Mouse (Mus musculus) neural tube, embryonic 15.5 days (tissue): ENCODE results near the gene Gng2. TPM values are rescaled to one million over a fixed set of nuclear protein-coding genes. Genes with fewer than 3 reads are reported as not detected.
"Not testable (repeated sequence)": the region's sequence is repeated elsewhere in the genome, so short reads cannot be mapped to it uniquely, and the experiment has no call there.

Source experiments
- ATAC-seq: fragments of 200-750 bp; cut with Nextera tagmentation; 2 replicates; pipeline ENCODE4 v1.8.0; 2017; ENCODE audit warnings: mild to moderate bottlenecking, moderate TSS enrichment, moderate library complexity; ENCODE audit not compliant: low FRiP score
- H3K27ac ChIP-seq: fragments of 300-500 bp; sonication (generic); replicated peaks from 2 replicates; pipeline ENCODE4 v1.5.1; 2015; ENCODE audit warnings: mild to moderate bottlenecking, inconsistent platforms
- H3K27me3 ChIP-seq: fragments of 300-500 bp; sonication (generic); replicated peaks from 2 replicates; pipeline ENCODE4 v1.6.1; 2015; ENCODE audit warnings: inconsistent platforms
- H3K36me3 ChIP-seq: fragments of 300-500 bp; sonication (generic); 2 replicates; pipeline ENCODE4 v1.6.1; 2015; ENCODE audit warnings: inconsistent platforms
- H3K4me1 ChIP-seq: fragments of 300-500 bp; sonication (generic); 2 replicates; pipeline ENCODE4 v1.6.1; 2015; ENCODE audit warnings: inconsistent platforms
- H3K4me2 ChIP-seq: fragments of 300-500 bp; sonication (generic); 2 replicates; pipeline ENCODE4 v1.6.1; 2015; ENCODE audit warnings: inconsistent platforms, mild to moderate bottlenecking, moderate library complexity
- H3K4me3 ChIP-seq: fragments of 300-500 bp; sonication (generic); replicated peaks from 2 replicates; pipeline ENCODE4 v1.5.1; 2015; ENCODE audit warnings: mild to moderate bottlenecking, inconsistent platforms
- H3K9ac ChIP-seq: fragments of 300-500 bp; sonication (generic); replicated peaks from 2 replicates; pipeline ENCODE4 v1.6.1; 2015; ENCODE audit warnings: mild to moderate bottlenecking, inconsistent platforms
- H3K9me3 ChIP-seq: fragments of 300-500 bp; sonication (generic); replicated peaks from 2 replicates; pipeline ENCODE4 v1.6.1; 2016; ENCODE audit warnings: inconsistent platforms
- WGBS: fragments of 180-500 bp; shearing (Covaris S2); methylation state at CpG from one replicate; pipeline ENCODE4 v1.1.7; 2015; ENCODE audit warnings: mixed read lengths; 5-methylcytosine and 5-hydroxymethylcytosine counted together
- polyA plus RNA-seq: library from polyadenylated mRNA; unstranded; fragments of >200 nt; fragmentation: Nextera tagmentation; extraction: Ambion mirVana; gene quantifications from 2 replicates; pipeline ENCODE4 v1.2.1, GENCODE M21; 2015

Gng2 gene
- polyA plus RNA-seq, 1 experiment from 2014 or later: 351 TPM

DNA sequence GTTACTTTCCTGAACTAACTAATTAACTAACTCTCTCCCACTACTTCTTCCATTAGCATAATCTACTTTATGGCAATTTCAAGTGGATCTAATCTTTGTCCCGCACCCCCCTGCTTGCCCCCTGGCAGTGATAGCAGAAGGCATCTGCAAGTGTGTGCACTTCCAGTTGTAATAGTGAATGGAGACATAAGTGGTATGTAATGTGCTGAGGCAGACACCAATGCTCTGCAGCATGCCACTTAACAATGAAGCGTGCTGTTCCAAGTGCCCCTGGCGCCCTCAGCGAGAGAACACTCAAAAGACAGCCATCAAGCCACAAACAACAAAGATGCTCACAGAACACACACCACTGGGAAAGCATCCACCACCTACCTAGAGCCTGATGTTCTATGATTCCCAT lies 76.9 kb downstream of the Gng2 start:
- ATAC-seq: peak; percentile 78
- H3K9ac ChIP-seq: no peak overlapping the region
- H3K4me2 ChIP-seq: no peak overlapping the region
- no peak overlapping the region for H3K4me3 ChIP-seq
- H3K4me1 ChIP-seq: peaks cover 16% of the 10 kb centered on the region
- no peak overlapping the region for H3K27ac ChIP-seq
- no peaks in the 10 kb centered on the region for H3K9me3 ChIP-seq
- H3K27me3 ChIP-seq: no peaks in the 10 kb centered on the region
- H3K36me3 ChIP-seq: no peaks in the 10 kb centered on the region
- WGBS: 60% methylated on average over 4 of the region's 4 CpGs

DNA sequence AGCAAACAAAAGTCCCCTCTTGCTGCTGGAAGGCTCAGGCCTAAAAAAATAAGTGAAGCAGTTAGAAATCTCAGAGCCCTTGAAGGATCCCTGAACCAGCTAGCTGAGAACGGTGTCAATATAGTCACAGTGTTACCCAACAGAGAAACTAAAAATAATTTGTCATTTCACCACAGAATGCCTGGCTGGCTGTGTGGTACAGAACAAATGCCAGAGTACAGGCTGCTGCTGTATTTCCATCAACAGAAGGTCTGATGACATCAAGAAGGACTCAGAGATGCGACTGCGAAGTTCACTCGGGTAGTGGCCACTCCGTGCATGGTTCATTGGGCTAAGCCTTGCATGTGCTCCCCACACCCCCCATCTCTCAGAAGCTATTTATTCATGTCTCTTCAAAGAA lies 89.9 kb downstream of the Gng2 start:
- H3K27me3 ChIP-seq: no peaks in the 10 kb centered on the region
- H3K36me3 ChIP-seq: peaks cover 37% of the 10 kb centered on the region
- H3K9ac ChIP-seq: no peak overlapping the region
- no peak overlapping the region for H3K4me2 ChIP-seq
- H3K4me1 ChIP-seq: no peaks in the 10 kb centered on the region
- ATAC-seq: no peak
- no peak overlapping the region for H3K27ac ChIP-seq
- no peak overlapping the region for H3K4me3 ChIP-seq
- WGBS: over 99% methylated on average over 5 of the region's 5 CpGs
- H3K9me3 ChIP-seq: no peaks in the 10 kb centered on the region

DNA sequence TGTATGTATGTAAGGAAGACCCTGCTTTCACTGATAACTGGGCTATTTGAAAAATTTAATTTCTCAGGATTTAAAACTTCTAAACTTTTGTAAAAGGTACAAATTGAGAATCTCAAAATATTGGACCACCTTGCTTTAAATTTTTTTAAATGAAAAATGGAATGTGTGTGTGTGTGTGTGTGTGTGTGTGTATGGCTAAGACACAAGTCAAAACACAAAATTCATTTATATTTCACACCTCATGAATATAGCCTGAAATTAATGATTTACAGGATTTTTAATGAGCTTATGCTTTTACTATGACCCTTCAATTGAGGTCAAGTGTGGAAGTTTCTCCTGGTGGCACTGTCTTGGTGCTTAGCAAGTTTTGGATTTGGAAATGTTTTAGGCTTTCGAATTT lies 93.0 kb downstream of the Gng2 start:
- not testable (repeated sequence) for H3K9me3 ChIP-seq, ATAC-seq, H3K4me2 ChIP-seq, H3K4me3 ChIP-seq, H3K27ac ChIP-seq, H3K9ac ChIP-seq, H3K4me1 ChIP-seq, H3K27me3 ChIP-seq
- H3K36me3 ChIP-seq: peaks cover 19% of the 10 kb centered on the region
- WGBS: 93% methylated on average over 1 of the region's 1 CpGs

DNA sequence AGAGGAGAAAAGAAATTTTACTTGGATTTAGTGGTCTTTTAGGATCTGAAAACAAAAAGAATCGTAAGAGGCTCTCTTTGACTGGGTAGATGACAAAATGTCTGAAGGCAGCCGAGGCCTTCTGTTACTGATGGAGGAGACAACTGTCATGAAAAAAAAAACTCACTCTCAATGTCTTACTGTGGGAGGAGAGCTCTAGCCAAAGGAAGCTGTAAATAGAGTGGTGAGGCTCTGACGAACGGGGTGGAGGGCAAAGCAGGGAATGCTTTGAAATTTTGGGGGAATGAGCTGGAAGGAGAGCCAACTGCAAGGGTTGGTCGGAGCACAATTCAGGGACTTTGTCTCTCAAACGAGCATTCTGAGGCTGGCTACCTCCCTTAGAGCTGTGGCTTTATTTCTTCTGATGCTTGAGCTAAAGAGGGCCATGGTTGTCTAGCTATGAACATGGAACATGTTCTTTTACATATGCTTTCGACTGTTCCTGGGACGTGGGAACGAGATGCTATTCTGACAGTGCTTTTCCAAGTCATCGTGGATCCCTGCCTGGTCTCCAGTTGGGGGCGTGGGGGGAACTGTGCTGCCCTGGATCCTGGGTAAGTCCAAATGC lies 103.1 kb downstream of the Gng2 start:
- 79% methylated on average over 11 of the region's 11 CpGs for WGBS
- no peaks in the 10 kb centered on the region for H3K4me1 ChIP-seq

DNA sequence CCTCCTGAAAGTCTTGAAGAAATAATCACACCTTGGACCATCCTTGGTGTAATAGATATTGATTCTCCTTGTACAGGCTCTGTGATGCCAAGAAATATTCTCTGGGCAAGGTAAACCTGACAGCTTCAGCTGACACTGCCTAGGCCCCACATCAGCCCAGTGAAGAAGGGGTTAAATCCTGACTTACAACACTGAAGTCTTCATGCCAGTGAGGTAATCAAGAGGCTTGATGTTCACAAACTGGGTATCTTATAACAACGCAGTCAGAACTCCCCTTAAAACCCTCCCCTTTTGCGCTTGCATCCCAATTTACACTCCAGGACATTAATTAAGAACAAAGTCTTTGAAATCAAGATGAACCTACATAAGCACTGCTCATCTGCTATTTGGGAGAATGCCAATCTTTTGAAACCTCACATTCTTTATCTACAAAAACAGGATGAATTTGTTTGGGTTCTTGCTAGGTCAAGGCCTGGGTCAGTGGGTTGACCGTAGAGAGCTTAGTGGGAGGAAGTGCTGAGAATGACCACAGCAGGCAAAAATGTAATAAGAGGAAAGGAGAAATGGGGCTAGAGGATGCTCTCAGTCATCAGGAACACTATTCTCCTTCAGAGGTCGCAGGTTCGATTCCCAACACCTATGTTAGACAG lies 110.0 kb downstream of the Gng2 start:
- WGBS: 75% methylated on average over 5 of the region's 5 CpGs
- no peak for ATAC-seq
- no peak overlapping the region for H3K4me3 ChIP-seq
- H3K36me3 ChIP-seq: no peaks in the 10 kb centered on the region
- H3K9me3 ChIP-seq: no peaks in the 10 kb centered on the region
- H3K9ac ChIP-seq: no peak overlapping the region
- H3K27me3 ChIP-seq: no peaks in the 10 kb centered on the region
- no peak overlapping the region for H3K27ac ChIP-seq
- H3K4me1 ChIP-seq: peaks cover 5% of the 10 kb centered on the region; the same call in 1 of the 2 replicates
- no peak overlapping the region for H3K4me2 ChIP-seq

More for the DNA sequence above, 103.1 kb downstream of the Gng2 start:
- Histone ChIP-seq H3K4me2 (no peak overlapping the region), H3K9ac (no peak overlapping the region), H3K36me3 (peaks cover 18% of the 10 kb centered on the region), H3K9me3 (no peaks in the 10 kb centered on the region), H3K4me3 (no peak overlapping the region), H3K27me3 (no peaks in the 10 kb centered on the region), H3K27ac (no peak overlapping the region)
- ATAC-seq: no peak

DNA sequence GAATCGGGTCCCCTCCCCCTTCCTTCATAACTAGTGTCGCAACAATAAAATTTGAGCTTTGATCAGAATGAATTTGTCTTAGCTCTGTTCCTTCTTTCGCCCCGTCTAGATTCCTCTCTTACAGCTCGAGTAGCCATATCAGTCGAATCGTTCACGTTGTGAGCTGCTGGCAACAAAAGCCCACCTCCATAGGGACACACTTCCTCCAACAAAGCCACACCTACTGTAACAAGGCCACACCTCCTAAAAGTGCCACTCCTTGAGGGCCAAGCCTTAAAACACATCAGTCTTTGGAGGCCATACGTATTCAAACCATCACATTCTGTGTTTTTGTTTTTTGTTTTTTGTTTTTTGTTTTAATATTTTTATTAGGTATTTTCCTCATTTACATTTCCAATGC lies 112.3 kb downstream of the Gng2 start:
- H3K27me3 ChIP-seq, H3K4me3 ChIP-seq, H3K27ac ChIP-seq, H3K4me2 ChIP-seq, H3K9ac ChIP-seq, ATAC-seq, H3K4me1 ChIP-seq, H3K9me3 ChIP-seq, H3K36me3 ChIP-seq: not testable (repeated sequence)
- 88% methylated on average over 9 of the region's 9 CpGs for WGBS

DNA sequence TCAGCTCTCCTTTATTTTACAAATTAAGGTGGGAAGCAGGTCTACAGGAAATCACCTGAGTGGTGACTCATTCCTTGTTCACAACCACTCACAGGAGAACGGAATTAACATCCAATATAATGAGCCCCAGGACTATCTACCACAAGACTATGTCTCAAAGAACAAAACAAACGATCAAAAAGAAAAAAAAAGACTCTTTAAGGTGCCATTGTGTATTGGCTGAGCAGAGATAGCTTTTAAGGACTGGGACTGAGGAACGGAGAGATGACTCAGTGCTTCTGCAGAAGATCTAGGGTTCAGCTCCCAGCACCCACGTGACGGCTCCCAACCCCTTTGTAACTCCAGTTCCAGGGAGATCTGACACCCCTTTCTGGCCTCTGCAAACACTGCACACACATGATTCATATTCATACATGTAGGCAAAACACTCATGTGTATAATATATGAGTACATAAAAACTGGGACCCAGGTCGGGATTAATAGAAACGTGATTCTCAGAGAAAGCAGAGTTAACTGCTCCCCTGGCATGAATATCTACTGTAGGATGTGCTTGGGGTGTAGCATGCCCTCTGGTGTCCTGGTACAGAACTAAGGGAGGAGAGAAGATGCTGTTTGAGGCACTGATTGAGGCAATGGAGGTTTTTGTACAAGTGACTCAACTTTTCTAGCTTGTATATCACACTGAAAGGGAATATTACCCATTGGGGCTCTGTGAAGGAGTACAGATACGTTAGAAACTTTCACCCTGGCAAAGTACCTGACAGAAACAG lies 115.9 kb downstream of the Gng2 start:
- Histone ChIP-seq H3K27me3 (no peaks in the 10 kb centered on the region), H3K4me3 (no peak overlapping the region), H3K4me2 (no peak overlapping the region), H3K36me3 (no peaks in the 10 kb centered on the region), H3K27ac (no peak overlapping the region), H3K4me1 (peaks cover 4% of the 10 kb centered on the region; the same call in 1 of the 2 replicates), H3K9me3 (no peaks in the 10 kb centered on the region), H3K9ac (no peak overlapping the region)
- ATAC-seq: no peak
- 82% methylated on average over 8 of the region's 8 CpGs for WGBS

DNA sequence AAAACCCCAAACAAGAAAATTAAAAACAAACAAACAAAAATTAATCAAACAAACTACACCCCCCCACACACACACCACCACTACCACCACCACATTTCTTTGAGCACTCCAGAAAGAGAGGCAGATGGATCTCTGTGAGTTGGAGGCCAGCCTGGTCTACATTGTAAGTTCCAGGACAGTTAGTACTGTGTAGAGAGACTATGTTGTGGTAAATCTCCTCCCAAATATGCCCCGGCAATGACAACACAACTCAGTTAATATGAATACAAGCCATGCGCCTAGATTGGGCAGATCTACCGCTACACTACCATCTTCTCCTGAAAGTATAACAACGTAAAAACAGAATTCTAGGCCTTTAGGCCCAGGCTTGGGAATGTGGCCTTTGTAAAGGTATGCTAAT lies 117.1 kb downstream of the Gng2 start:
- Histone ChIP-seq H3K9ac (no peak overlapping the region), H3K4me3 (no peak overlapping the region), H3K4me1 (peaks cover 3% of the 10 kb centered on the region; the same call in 1 of the 2 replicates), H3K9me3 (no peaks in the 10 kb centered on the region), H3K27me3 (no peaks in the 10 kb centered on the region), H3K27ac (no peak overlapping the region), H3K36me3 (no peaks in the 10 kb centered on the region), H3K4me2 (no peak overlapping the region)
- no peak for ATAC-seq
- WGBS: 95% methylated on average over 4 of the region's 4 CpGs

DNA sequence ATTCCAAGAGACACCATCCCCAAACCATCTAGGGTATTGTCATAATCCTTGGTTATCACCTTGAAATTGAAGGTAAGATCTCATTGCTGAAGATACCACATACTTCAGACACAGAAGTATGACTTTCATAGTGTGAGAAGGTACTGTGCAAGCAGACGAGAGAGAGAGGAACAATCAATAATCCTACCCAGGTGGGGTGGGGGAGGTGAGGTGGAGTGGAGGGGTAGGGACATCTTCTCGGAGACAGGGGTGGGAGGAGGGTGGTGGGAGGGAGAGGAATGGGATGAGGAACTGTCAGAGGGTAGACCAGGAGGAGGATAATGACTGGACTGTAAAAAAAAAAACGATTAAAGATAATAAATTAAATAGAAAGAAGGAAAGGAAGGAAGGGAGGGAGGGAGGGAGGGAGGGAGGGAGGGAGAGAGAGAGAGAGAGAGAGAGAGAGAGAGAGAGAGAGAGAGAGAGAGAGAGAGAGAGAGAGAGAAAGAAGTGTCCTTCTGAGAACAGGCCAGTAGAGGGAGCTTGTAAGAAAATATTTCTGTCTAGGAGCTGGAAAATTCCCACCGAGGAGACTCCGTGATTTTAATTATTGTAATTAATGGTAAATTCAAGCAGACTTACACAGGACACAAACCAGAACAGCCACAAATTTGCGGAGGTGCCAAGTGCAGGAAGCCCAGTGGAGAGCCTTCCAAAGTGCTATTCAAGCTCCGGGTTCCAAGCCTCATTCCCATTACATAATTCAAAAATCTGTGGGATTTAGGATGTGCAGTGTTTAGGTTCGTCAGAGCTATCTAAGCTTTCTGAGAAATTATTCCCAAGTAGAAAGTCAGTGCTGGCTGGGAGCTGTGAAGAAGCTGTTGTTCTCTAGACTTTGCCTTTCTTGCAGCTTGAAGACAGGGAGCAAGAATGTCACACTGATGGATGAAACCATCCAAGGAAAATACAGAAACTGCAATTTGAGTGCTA lies 118.3 kb downstream of the Gng2 start:
- H3K4me1 ChIP-seq: peaks cover 3% of the 10 kb centered on the region; the same call in 1 of the 2 replicates
- H3K27ac ChIP-seq: no peak overlapping the region
- H3K27me3 ChIP-seq: no peaks in the 10 kb centered on the region
- H3K9me3 ChIP-seq: no peaks in the 10 kb centered on the region
- H3K4me3 ChIP-seq: no peak overlapping the region
- no peak; the same call in 1 of the 2 replicates for ATAC-seq
- peak overlapping the region; percentile 35; the same call in 1 of the 2 replicates for H3K4me2 ChIP-seq
- WGBS: 41% methylated on average over 8 of the region's 8 CpGs
- H3K36me3 ChIP-seq: no peaks in the 10 kb centered on the region
- no peak overlapping the region for H3K9ac ChIP-seq

DNA sequence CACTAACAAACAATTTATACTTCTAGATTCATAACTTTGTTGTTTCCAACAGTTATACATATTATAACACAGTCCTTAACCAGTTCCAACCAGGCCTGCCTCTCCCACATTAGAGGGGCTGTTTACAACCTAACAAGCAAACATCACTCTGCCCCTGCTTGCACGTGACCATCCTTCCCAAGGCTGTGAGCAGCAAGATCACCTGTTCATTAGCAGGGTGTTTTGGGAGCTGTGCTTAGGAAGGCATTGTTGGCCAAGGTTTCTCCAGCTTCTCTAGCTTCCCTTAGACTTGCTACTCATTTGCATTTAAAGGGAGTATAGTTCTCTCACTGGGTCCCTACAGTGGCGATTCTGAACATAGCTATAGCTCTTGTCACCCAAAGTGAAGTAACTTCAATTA lies 119.1 kb downstream of the Gng2 start:
- Histone ChIP-seq H3K9ac (no peak overlapping the region), H3K4me1 (peaks cover 3% of the 10 kb centered on the region; the same call in 1 of the 2 replicates), H3K36me3 (no peaks in the 10 kb centered on the region), H3K4me2 (no peak overlapping the region), H3K9me3 (no peaks in the 10 kb centered on the region), H3K4me3 (no peak overlapping the region), H3K27ac (no peak overlapping the region), H3K27me3 (no peaks in the 10 kb centered on the region)
- WGBS: 80% methylated on average over 2 of the region's 2 CpGs
- ATAC-seq: no peak

DNA sequence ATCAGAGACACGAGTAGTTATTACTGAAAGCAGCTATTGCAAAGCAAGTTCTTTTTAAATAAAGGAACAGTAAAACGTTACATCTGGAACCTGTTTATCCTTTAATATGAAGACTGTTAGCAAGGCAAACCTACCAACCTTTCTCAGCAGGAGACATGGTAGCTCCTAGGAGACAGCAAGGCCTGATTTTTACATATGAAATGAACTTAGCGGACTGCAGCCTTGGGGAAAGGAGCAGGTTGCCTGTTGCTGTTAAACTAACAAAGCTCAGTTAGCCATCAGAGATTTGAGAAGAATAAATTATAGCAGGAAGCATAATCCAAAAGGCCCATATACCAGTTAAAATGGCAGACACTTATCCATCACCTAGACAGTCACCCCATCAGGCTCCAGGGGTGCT lies 124.0 kb downstream of the Gng2 start:
- H3K9ac ChIP-seq: no peak overlapping the region
- 47% methylated on average over 3 of the region's 3 CpGs for WGBS
- no peak overlapping the region for H3K4me3 ChIP-seq
- H3K9me3 ChIP-seq: no peaks in the 10 kb centered on the region
- no peak for ATAC-seq
- H3K36me3 ChIP-seq: no peaks in the 10 kb centered on the region
- no peak overlapping the region for H3K27ac ChIP-seq
- H3K4me2 ChIP-seq: no peak overlapping the region
- H3K4me1 ChIP-seq: no peaks in the 10 kb centered on the region
- no peaks in the 10 kb centered on the region for H3K27me3 ChIP-seq
